Mouse (Mus musculus): ENCODE results near the gene Tbx6. TPM values are rescaled to one million over a fixed set of nuclear protein-coding genes. Genes with fewer than 3 reads are reported as not detected.
A peak's percentile ranks its signal among the peaks of the same experiment; 100 is the strongest.

Tbx6 gene
- polyA plus RNA-seq, 1 experiment from 2014 or later, result 0.48 TPM

DNA sequence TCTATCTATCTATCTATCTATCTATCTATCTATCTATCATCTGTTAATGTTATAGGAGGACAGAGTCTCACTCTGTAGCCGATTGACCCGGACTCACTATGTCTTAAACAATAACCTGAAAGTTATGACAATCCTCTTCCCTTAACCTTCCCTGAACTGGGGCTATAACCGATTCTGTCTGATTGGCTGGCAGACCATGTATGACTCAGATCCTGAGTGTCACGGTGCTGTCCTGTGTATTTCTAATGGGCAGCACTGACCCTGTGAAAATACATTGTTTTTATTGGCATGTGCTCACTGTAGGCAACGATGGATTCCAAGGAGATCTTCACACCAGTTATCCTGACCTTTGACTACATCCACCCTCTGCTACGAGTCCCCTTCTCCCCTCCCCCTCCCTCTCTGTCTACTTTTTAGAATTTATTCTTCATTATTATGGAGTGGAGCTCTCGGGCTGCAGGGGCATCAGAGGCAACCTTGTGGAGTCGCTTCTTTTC, 34.5 kb downstream of the Tbx6 start:
- DNase-seq (ENCODE audit: low spot score), result no peak

DNA sequence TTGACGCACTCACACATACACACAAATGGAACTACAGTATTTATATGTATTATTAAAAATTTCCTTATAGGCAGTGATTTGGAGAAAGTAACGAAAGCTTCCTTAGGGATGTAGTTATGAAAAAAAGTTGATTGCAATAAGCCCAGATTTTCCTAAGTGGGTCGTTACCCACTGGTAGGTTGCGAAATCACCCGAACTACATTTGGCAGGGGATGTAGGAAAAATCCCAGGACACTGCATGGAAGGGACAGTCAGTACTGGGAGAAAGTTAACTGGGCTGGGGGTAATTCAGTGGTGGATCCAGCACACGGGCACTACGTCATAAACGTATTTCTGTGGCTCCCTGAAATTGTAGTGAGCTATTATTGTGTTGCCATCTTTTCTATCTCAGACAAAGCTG, 35.2 kb downstream of the Tbx6 start:
- DNase-seq (ENCODE audit: low spot score), result no peak

DNA sequence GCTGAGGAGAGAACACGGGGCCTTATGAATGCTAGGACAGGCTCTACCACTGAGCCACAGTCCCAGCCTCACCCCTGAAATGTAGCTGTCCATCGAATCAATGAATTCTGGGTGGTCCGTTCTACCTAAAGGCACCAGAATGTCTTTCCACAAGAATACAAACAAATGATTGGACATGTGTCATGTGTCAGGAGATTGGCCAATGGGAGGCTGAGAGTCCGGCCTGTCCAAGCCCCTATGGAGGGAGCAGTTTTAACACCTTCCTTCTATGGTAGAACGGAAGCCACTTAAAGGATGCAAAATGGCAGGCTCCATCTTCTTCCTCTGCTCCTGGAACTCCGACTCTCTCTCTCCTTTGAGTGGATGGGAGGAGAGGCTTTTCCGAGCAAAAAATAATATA, 36.3 kb downstream of the Tbx6 start:
- no peak for DNase-seq (ENCODE audit: low spot score)

DNA sequence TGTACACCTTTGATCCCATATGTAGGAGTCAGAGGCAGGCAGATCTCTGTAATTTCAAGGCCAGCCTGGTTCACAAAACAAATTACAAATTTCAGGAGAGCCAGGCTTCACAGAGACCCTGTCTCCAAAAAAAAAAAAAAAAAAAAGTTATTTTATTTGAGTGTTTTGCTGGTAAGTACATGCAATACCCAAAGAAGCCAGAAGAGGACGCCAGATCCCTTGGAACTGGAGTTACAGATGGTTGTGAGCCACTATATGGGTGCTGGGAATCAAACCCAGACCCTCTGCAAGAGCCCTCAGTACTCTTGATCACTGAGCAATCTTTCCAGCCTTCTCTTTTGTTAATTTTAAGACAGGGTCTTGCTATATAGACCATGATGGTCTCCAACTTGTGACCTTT, 37.5 kb downstream of the Tbx6 start:
- no peak for DNase-seq (ENCODE audit: low spot score)

DNA sequence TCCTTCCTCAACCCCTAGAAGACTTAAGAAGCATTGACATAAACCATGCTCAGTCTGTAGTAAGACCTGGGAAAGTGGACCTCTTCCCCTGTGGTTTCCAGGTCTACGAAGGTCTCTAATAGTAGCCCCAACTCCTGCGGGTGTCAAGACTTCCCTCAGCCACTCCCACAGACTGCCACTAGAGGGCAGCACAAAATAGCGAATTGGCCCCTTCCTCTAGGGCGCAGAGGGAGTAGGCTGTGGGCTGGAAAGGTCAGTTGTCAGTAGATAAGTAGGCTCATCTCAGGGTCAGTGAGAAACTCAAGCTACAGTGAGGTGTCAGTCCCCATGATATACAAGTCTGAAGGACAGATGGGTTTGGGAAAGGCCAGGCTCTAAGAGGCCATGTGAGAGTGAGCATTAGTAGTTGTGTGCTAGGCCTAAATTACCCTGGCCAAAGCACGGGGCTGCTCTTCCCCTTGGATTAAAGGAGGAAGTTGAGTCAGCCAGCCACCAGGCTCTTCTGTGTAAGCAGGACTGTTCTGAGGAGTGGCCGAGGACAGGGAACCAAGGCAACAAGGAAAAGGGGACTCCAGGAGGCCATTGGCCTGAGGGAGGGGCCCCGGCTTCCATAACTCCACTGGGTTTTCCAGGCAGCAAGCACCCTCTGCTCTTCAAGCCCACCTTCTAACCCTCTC, 40.7 kb downstream of the Tbx6 start:
- peak; percentile 77 for DNase-seq (ENCODE audit: low spot score)

DNA sequence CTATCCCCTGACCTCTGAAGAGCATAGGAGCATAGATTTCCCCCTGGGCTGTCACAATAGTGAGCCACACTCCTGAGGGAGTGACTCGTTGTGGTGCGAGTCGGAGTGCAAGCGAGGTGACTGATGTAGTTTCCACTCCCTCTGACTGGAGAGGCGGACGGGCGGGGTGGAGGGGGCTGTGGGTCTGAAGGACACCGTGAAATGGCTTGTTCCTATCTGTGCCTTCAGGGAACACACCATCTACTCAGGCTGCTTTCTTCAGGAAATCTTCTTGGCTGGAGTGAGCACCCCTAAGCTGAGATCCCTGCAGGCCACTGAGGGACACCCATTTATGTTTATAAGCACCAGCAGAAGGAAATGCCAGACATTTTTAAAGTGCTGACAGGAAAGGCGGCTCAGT, 41.5 kb downstream of the Tbx6 start:
- no peak for DNase-seq (ENCODE audit: low spot score)

DNA sequence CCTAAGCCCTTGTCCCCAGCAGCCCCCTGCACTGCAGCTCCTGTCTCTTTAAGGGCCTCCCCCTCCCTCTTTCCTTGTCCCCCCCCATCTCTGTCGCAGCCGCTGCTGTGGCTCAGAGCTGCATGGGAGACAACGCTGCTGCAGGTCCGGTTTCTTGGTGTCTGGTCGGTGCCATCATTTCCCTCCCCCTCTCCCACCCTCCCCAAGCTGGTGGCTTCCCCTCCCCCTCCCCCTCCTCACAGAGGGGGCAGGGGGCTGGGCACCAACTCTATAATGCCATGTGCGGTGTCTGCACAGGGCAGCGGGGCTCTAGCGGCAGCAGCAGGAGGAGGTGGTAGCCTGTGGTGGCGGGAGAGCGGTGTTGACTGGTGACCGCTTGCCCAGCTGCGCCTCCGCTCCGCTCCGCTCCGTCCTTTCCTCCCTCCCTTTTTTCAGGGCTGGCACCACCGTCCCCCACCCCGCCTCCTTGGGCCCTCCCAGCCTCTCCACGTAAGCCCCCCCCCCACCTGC, 42.0 kb downstream of the Tbx6 start:
- DNase-seq (ENCODE audit: low spot score), result no peak

DNA sequence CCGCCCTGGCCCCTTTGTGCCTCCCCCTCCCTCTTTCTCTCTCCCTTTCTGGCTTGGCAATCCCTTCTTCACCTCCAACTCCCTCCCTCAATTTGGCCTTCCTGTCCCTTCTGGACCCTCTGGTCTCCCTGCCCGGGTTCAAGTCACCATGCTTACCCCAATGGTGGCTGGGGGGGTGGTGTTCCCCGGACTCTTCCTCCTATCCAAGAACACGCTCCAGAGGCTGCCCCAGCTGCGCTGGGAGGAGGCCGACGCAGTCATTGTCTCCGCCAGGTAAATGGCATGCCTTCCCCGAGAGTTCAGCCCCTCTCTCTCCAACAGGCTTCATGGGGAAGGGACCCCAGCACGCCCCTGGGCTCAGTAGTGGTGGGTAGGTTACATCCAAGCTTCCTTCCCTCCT, 42.7 kb downstream of the Tbx6 start:
- DNase-seq (ENCODE audit: low spot score), result no peak

DNA sequence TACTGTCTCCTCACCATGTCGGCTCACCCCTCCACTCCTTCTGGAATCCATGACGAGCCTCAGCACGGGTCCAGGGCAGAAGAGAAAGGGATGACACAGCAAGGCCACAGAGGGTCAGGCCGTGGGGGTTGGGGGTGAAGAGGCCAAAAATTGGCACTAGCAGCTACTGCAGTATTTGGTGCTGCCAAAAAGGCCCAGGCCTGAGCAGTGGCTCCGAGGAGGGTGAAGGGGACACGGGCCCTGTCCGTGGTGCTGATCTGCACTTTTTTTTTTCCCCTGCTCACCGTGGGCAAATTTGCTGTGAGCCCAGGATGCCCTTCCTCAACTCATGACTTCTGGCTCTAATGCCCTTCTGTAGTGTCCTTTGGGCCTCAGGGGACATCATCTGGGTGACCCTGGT, 44.1 kb downstream of the Tbx6 start:
- peak; percentile 38 for DNase-seq (ENCODE audit: low spot score)

DNA sequence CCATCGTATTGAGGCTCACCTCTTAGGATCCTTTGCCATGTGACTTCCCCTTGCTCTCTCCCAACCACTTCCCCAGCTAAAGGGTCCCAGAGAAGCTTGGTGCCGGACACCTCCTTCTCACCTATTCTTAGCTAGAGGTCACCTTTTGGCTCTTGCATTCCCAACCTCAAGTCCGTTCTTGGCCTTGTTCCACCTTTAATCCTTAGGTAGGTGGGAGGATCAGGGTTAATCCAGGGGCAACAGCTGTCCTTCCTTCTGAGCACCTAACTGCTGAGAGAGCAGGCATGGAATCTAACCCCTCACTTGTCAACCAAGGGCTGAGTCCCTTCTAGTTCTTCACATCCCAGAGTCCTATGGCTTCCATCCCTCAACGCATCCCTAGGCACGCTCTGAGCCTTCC, 44.7 kb downstream of the Tbx6 start:
- no peak for DNase-seq (ENCODE audit: low spot score)

DNA sequence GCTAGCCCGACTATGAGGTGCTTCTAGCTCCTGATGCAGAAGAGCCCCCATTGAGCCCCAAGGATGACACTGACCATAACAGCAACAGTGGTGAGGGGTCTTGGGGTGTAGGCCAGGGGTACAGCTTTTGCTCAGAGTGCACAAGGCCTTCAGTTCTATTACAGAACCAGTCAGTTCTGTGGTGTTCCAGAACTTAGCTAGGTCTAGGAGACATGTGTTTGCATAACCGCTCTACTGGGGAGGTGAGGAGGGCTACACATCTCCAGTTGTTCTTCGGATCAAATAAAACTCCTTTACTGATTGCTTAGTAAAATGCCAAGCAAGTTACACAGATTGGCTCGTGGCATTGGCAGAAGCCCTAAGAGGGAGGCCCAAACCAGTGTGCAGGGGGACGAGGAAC, 50.3 kb downstream of the Tbx6 start, which contains the start of gene 4930451I11Rik:
Gene 4930451I11Rik, minus strand, starts transcription at position 101 of the 400 bp plus-strand sequence.
- DNase-seq (ENCODE audit: low spot score), result no peak

DNA sequence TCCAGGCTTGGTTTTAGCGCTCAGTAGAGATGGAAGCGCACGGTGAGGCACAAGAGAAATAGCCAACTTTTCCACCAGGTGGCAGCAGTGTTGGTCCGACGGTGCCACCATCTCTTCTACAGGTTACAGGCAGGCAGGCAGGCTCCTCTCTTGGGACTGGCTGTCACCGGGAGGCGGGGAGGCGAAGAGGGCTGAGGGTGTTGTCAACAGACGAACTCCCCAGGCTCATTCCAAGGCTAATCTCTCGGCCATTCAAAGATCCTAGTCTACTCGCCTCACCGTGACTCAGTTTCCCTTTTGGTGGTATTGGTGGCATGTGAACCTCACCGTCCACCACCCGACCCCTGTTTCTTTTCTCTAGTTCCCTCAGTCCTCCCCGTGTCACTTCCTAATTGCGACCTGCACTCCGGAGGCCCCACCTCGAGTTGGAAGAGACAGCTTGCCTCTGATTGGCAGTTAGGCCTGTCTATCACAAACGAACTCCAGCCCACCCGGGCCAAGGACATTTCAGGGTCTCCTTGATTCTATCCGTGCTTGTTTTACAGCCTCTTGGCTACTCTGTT, 50.8 kb downstream of the Tbx6 start:
- peak; percentile 87 for DNase-seq (ENCODE audit: low spot score)

DNA sequence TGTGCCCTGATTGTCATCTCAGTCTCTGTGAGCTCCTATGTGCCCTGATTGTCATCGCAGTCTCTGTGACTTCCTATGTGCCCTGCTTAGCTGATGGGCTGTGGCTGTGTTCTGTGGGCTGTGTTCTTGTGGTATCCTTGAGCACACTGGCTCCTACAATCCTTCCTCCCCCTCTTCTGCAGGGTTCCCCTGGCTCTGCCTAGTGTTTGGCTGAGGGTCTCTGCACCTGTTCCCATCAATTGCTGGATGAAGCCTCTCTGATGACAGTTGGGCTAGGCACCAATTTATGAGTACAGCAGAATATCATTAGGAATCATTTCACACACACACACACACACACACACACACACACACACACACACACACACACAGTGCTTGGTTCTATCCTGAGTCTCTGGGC, 52.0 kb downstream of the Tbx6 start:
- DNase-seq (ENCODE audit: low spot score), result no peak

Other genes with a start within 250 kb of the Tbx6 start
- 246 and 259 TPM in 2 replicates for gene Eif3c, start 215.1 kb upstream of the Tbx6 start, polyA plus RNA-seq (2015; fragmentation: Nextera tagmentation; extraction: Ambion mirVana)
- 1.2 TPM in 2 replicates for gene Apobr, start 196.5 kb upstream of the Tbx6 start, polyA plus RNA-seq (2015; fragmentation: Nextera tagmentation; extraction: Ambion mirVana)
- 28.2 and 30.2 TPM in 2 replicates for gene Cln3, start 195.7 kb upstream of the Tbx6 start, polyA plus RNA-seq (2015; fragmentation: Nextera tagmentation; extraction: Ambion mirVana)
- gene Il27, start 186.5 kb upstream of the Tbx6 start, polyA plus RNA-seq (2015; fragmentation: Nextera tagmentation; extraction: Ambion mirVana), result 0.54 and 0.85 TPM in 2 replicates
- gene Nupr1, start 150.6 kb upstream of the Tbx6 start, polyA plus RNA-seq (2015; fragmentation: Nextera tagmentation; extraction: Ambion mirVana), result 15.1 and 16.4 TPM in 2 replicates
- 62.2 and 72.9 TPM in 2 replicates for gene Sgf29, start 132.2 kb upstream of the Tbx6 start, polyA plus RNA-seq (2015; fragmentation: Nextera tagmentation; extraction: Ambion mirVana)
- 8.5 and 11.0 TPM in 2 replicates for gene Sult1a1, start 105.1 kb upstream of the Tbx6 start, polyA plus RNA-seq (2015; fragmentation: Nextera tagmentation; extraction: Ambion mirVana)
- gene Bola2, start 86.1 kb upstream of the Tbx6 start, polyA plus RNA-seq (2015; fragmentation: Nextera tagmentation; extraction: Ambion mirVana), result 154 and 155 TPM in 2 replicates
- 6.0 and 7.6 TPM in 2 replicates for gene Slx1b, start 85.7 kb upstream of the Tbx6 start, polyA plus RNA-seq (2015; fragmentation: Nextera tagmentation; extraction: Ambion mirVana)
- gene Coro1a, start 73.7 kb upstream of the Tbx6 start, polyA plus RNA-seq (2015; fragmentation: Nextera tagmentation; extraction: Ambion mirVana), result 1,525 and 1,527 TPM in 2 replicates
- gene Mapk3, start 21.9 kb upstream of the Tbx6 start, polyA plus RNA-seq (2015; fragmentation: Nextera tagmentation; extraction: Ambion mirVana), result 35.6 and 37.4 TPM in 2 replicates
- 1.6 TPM in 2 replicates for gene Gdpd3, start 15.1 kb upstream of the Tbx6 start, polyA plus RNA-seq (2015; fragmentation: Nextera tagmentation; extraction: Ambion mirVana)
- 153 and 180 TPM in 2 replicates for gene Ypel3, start 4.5 kb upstream of the Tbx6 start, polyA plus RNA-seq (2015; fragmentation: Nextera tagmentation; extraction: Ambion mirVana)
- gene Ppp4c, start 11.0 kb downstream of the Tbx6 start, polyA plus RNA-seq (2015; fragmentation: Nextera tagmentation; extraction: Ambion mirVana), result 306 TPM in 2 replicates
- 0.19 and 0.20 TPM in 2 replicates for gene Fam57b, start 16.2 kb downstream of the Tbx6 start, polyA plus RNA-seq (2015; fragmentation: Nextera tagmentation; extraction: Ambion mirVana)
- gene 4930451I11Rik, start 50.2 kb downstream of the Tbx6 start, polyA plus RNA-seq (2015; fragmentation: Nextera tagmentation; extraction: Ambion mirVana), result not detected in 2 replicates
- 0.21 and 0.33 TPM in 2 replicates for gene Doc2a, start 65.9 kb downstream of the Tbx6 start, polyA plus RNA-seq (2015; fragmentation: Nextera tagmentation; extraction: Ambion mirVana)
- 16.9 and 22.6 TPM in 2 replicates for gene Hirip3, start 80.5 kb downstream of the Tbx6 start, polyA plus RNA-seq (2015; fragmentation: Nextera tagmentation; extraction: Ambion mirVana)
- gene Ino80e, start 80.9 kb downstream of the Tbx6 start, polyA plus RNA-seq (2015; fragmentation: Nextera tagmentation; extraction: Ambion mirVana), result 82.9 and 98.9 TPM in 2 replicates
- 21.2 and 26.6 TPM in 2 replicates for gene Taok2, start 103.2 kb downstream of the Tbx6 start, polyA plus RNA-seq (2015; fragmentation: Nextera tagmentation; extraction: Ambion mirVana)
- gene Tmem219, start 141.4 kb downstream of the Tbx6 start, polyA plus RNA-seq (2015; fragmentation: Nextera tagmentation; extraction: Ambion mirVana), result 37.4 and 38.9 TPM in 2 replicates
- 15.8 and 18.0 TPM in 2 replicates for gene Kctd13, start 147.4 kb downstream of the Tbx6 start, polyA plus RNA-seq (2015; fragmentation: Nextera tagmentation; extraction: Ambion mirVana)
- not detected in 2 replicates for gene Asphd1, start 168.1 kb downstream of the Tbx6 start, polyA plus RNA-seq (2015; fragmentation: Nextera tagmentation; extraction: Ambion mirVana)
- 0.50 and 0.78 TPM in 2 replicates for gene Sez6l2, start 169.1 kb downstream of the Tbx6 start, polyA plus RNA-seq (2015; fragmentation: Nextera tagmentation; extraction: Ambion mirVana)
- 91.9 and 94.6 TPM in 2 replicates for gene Cdipt, start 194.4 kb downstream of the Tbx6 start, polyA plus RNA-seq (2015; fragmentation: Nextera tagmentation; extraction: Ambion mirVana)
- gene Cdiptos, start 194.6 kb downstream of the Tbx6 start, polyA plus RNA-seq (2015; fragmentation: Nextera tagmentation; extraction: Ambion mirVana), result 1.6 and 1.7 TPM in 2 replicates
- 29.8 and 32.5 TPM in 2 replicates for gene Mvp, start 233.1 kb downstream of the Tbx6 start, polyA plus RNA-seq (2015; fragmentation: Nextera tagmentation; extraction: Ambion mirVana)
- 0.60 and 1.2 TPM in 2 replicates for gene Pagr1b, start 235.0 kb downstream of the Tbx6 start, polyA plus RNA-seq (2015; fragmentation: Nextera tagmentation; extraction: Ambion mirVana)
- gene Pagr1a, start 235.9 kb downstream of the Tbx6 start, polyA plus RNA-seq (2015; fragmentation: Nextera tagmentation; extraction: Ambion mirVana), result 51.8 and 100 TPM in 2 replicates
- 57.8 and 80.0 TPM in 2 replicates for gene Gm42742, start 239.6 kb downstream of the Tbx6 start, polyA plus RNA-seq (2015; fragmentation: Nextera tagmentation; extraction: Ambion mirVana)
- gene Prrt2, start 239.7 kb downstream of the Tbx6 start, polyA plus RNA-seq (2015; fragmentation: Nextera tagmentation; extraction: Ambion mirVana), result 0.57 and 0.69 TPM in 2 replicates
- gene Maz, start 245.6 kb downstream of the Tbx6 start, polyA plus RNA-seq (2015; fragmentation: Nextera tagmentation; extraction: Ambion mirVana), result 111 and 132 TPM in 2 replicates